ENCODE assay signal across 26 mouse cellular contexts in the genomic region with DNA sequence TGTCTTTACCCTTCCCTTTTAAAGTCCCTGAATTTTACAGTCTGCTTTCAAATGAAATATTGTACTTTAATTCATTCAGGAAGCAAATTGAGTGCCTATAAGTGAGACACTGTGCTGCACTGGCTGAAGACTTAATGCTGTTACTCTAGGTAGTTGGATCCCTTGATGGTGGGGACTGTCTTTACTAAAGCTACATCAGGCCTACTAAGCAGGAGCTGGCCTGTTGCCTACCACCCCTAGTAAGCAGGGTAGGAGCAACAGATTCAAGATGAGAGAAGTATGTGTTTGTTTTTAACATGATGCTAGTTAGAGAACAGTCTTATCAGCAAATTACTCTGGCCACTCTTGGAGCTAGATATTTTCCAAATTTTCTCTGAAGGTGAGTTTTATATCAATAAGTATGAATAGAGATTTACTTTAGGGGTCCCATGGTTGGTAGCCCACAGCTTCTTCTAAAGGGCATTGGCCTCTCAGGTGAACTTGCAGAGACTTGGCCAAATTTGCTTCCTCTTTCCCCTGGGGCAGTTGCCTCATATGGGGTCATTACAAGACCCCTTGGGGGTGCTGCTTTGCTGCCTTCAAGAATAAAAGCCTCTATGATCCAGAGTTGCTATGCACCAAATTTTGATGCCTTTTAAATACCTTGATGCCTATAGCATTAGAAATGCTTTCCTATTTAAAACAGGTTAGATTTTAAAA. TPM values are rescaled to one million over a fixed set of nuclear protein-coding genes. Genes with fewer than 3 reads are reported as not detected.
"Had no signal": no experiment of that assay in that cellular context is flagged by ENCODE, and none has a peak within 500 bp of the region (broad histone marks: within the 10 kb centered on the region; RNA-seq: fewer than 3 reads in every experiment).

No protein-coding gene starts in this region.

- H3K4me3 ChIP-seq: kidney, embryonic 15.5 days; limb, embryonic 12.5 days; limb, embryonic 15.5 days; lung, embryonic 15.5 days; megakaryocyte, embryonic 14.5 days; midbrain, embryonic 10.5 days; midbrain, embryonic 13.5 days; myocyte; neural tube, embryonic 13.5 days; stomach, embryonic 15.5 days had no signal

- DNase-seq: kidney, adult 8-10 months; kidney, postnatal 10 days; kidney, postnatal 4 days; left cerebral cortex, postnatal 4 days; lung, adult 18-20 months; lung, postnatal 10 days; lung, postnatal 36 days; retina, postnatal 1 day; right cerebral cortex, postnatal 25 days; spleen, adult 18-20 months; thymus, postnatal 25 days had no signal

- H3K4me1 ChIP-seq: midbrain, embryonic 10.5 days; midbrain, embryonic 13.5 days; neural tube, embryonic 13.5 days had no signal

- H3K27ac ChIP-seq: kidney, embryonic 15.5 days; limb, embryonic 12.5 days; limb, embryonic 15.5 days; liver, embryonic 14.5 days; lung, embryonic 15.5 days; midbrain, embryonic 10.5 days; midbrain, embryonic 13.5 days; neural tube, embryonic 13.5 days; stomach, embryonic 15.5 days had no signal

- H3K9ac ChIP-seq: kidney, embryonic 15.5 days; limb, embryonic 12.5 days; limb, embryonic 15.5 days; liver, embryonic 14.5 days; lung, embryonic 15.5 days; midbrain, embryonic 13.5 days; neural tube, embryonic 13.5 days; stomach, embryonic 15.5 days had no signal

- H3K4me2 ChIP-seq: kidney, embryonic 15.5 days; limb, embryonic 12.5 days; limb, embryonic 15.5 days; lung, embryonic 15.5 days; midbrain, embryonic 13.5 days; neural tube, embryonic 13.5 days; stomach, embryonic 15.5 days had no signal

- ATAC-seq: midbrain, embryonic 13.5 days; midbrain, embryonic 16.5 days had no signal

- H3K9me3 ChIP-seq: kidney, embryonic 15.5 days; limb, embryonic 12.5 days; limb, embryonic 15.5 days; lung, embryonic 15.5 days; megakaryocyte, embryonic 14.5 days; midbrain, embryonic 10.5 days; midbrain, embryonic 13.5 days; neural tube, embryonic 13.5 days; stomach, embryonic 15.5 days had no signal

RNA-seq across cellular contexts. Expression of a gene that starts 7.4 kb away (rescaled TPM):
- total RNA-seq: layer of hippocampus, postnatal 14 days; left cerebral cortex, postnatal 4 days; monocyte, adult 5-6 weeks; neutrophil, adult 5-6 weeks had no signal
